Mouse (Mus musculus): ENCODE results near the gene Nol9.
"Not testable (repeated sequence)": the region's sequence is repeated elsewhere in the genome, so short reads cannot be mapped to it uniquely, and the experiment has no call there.

Gene Nol9

DNA sequence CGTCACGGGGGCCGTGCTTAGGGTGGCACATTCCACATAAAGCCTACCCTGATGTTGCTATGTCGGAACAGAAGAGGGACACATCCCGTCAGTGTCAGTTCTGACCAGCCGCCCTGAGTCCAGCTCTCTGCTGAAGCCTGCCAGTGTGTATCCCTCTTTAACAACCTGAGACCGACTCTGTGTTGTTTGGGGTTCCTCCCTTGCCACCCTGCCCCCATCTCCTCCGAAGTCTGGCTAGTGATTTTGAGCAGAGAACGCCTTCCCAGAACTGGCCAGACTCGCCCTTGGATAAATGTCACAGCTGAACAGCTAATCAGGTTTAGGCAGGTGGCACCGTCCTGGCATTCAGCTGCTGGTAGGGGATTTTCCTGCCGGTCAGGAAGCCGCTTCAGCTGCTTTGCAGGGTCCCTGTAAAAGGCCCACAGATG lies 28.4 kb upstream of the Nol9 start:
- DNase-seq = no peak

- DNase-seq = peak; percentile 66
Measured at GRCm38 (mm10) chr4:152011171-152011760, 27.9 kb upstream of the Nol9 start.

DNA sequence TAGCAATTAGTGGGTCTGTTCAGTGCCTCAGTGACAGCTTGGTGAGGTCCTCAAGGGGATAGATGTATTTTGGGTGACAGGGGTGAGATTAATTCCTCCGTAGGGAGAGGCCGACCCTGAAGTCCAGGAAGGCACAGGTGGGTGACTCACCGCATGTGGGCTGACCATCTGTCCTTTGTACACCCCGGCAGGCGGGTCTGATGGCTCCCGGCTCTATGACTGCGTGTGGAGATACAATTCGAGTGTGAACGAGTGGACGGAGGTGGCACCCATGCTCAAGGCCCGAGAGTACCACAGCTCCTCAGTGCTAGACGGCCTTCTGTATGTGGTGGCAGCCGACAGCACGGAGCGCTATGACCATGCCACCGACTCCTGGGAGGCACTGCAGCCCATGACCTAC lies 27.0 kb upstream of the Nol9 start:
- no peak for DNase-seq

- peak; percentile 35 for DNase-seq
Measured at GRCm38 (mm10) chr4:152013036-152013813, 25.9 kb upstream of the Nol9 start.

DNA sequence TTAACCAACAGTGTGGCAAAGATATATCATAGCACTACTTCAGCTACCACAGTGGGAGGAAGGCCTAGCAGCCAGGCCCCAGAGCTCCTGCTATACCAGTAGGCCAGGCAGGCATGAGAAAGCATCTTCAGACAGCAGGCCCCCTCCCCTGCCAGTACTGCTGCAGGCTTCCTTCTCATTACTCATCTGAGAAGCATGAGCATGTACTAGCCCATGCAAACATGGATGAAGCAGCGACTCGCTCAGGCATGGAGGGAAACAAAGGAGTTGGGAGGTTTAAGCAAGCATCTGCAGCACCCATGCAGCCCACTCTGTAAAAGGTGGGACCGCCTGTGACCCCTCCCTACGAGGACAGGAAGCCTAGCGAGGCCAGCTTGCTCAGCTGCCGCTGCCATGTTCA lies 20.0 kb upstream of the Nol9 start:
- no peak for DNase-seq

DNA sequence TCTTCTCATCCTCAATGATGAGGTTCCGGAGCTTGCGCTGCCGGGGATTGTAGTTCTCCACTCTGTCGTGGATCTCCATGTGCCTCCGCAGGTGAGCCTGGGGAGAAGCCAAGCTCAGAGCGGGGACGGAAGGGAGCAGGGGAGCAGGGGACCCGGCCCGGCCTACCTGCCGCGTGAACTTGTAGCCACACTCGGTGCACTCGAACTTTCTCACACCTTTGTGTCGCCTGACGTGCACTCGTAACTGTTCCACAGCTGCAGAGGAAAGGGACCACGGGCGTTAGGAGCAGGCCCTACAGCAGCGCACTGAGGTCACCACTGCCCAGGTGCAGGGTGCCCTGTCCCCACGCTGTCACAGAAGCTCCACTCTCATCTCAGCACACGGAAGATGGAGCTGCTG lies 19.1 kb upstream of the Nol9 start:
- DNase-seq = no peak

- DNase-seq = no peak
Measured at GRCm38 (mm10) chr4:152021568-152022097, 17.5 kb upstream of the Nol9 start.

GRCm38 (mm10) chr4:152022506-152022905 lies 16.6 kb upstream of the Nol9 start:
- no peak for DNase-seq

DNA sequence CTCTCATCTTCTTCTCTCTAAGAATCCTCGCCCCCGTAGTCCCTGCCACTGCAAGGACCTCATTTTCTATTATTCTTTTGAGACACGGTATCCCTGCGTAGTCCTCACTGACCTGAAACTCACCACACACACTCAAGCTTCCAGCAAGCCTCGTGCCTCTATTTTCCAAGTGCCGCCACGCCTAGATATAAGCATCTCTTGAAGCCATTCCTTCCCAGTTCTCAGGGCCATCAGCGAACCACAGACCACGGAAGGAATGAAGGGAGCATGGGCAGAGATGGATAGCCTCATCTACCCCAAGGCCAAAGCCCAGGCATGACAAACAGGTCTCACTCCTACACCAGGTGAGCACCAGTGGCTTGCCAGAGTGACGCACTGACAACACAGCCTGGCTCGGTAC lies 14.6 kb upstream of the Nol9 start:
- DNase-seq = peak; percentile 40

DNA sequence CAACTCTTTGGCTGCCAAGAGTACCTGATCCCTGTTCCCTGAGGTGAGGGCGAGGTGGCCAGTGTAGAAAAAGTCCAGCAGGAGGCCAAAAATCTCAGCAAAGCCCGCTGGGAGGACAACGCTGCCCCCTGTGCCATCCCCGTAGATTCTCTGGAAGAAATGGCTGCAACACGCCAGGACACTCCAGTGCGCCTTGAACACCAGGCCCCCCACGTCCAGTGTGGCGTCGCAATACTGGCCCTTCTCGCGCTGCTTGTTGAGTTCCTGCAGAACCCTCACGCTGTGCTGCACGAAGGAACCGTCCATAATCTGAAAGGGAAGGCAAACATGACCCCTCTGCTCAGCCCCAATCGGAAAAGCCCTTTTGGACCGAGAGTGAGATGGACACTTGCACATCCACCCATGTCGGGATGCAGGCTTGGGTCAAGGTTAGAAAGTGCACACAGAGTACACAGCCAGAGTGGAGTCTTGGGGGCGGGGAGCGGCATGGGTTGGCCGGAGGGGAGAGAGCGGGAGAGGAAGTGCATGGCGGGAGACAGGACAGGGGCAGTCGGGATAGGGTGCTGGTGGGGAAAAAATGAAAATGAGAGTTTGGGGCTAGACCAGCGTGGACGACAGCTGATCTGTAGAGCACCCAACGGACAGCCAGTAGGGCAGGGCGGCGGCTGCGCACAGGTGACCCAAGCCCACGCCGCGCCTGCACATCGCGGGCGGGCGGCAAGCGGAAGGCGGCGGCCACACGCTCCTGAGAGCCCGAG lies 12.2 kb upstream of the Nol9 start:
- DNase-seq = peak; percentile 25

DNA sequence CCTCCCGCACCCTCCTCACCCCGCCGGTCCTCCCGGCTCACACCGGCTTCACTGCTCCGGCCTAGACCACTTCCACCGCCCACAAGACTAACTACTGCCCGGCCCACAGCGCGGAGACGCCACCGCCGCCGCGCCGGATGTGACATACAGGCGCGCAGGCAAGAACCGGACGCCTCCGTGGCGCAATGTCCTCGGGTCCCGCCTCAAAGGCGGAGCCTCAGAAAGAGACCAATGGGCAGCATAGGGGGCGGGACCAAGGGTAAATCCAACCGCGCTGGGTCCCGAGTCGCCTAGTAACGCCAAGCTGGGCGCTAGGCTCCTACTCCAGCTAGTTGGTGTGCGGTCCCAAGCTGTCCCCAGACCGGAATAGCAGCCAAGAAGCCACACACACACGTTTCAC lies 11.6 kb upstream of the Nol9 start, which contains the start of gene Zbtb48:
TSS of gene Zbtb48 (minus strand) at position 148 of the 400 bp plus-strand sequence.
- peak; percentile 99 for DNase-seq

GRCm38 (mm10) chr4:152028456-152028855 lies 10.7 kb upstream of the Nol9 start:
- no peak for DNase-seq

- peak; percentile 35 for DNase-seq
Measured at GRCm38 (mm10) chr4:152029087-152029486, 10.0 kb upstream of the Nol9 start.

- peak; percentile 57 for DNase-seq
Measured at GRCm38 (mm10) chr4:152029997-152030396, 9.1 kb upstream of the Nol9 start.

DNA sequence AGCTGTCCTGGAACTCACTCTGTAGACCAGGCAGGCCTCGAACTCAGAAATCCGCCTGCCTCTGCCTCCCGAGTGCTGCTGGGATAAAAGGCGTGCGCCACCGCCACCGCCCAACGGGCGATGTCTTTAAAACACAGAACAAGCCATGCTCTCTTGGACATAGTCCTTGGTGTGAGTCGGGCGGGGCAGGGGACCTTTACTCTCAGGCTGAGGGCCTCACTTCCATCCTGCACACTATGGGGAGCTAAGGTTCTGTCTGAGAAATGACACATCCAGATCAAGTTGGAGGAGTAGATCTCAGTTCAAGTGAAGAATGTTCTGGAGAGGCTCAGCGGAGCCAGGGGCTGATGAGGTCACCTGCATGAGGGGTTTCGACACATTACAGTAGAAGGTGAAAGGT lies 6.2 kb upstream of the Nol9 start:
- DNase-seq = no peak

- DNase-seq = not testable (repeated sequence)
Measured at GRCm38 (mm10) chr4:152036464-152036863, 2.7 kb upstream of the Nol9 start.

- DNase-seq = no peak
Measured at GRCm38 (mm10) chr4:152038225-152038984, 716 bp upstream of the Nol9 start, which contains the start of gene Tas1r1. Gene Tas1r1, minus strand, starts transcription at chr4:152038568.

GRCm38 (mm10) chr4:152039831-152040310 lies 750 bp downstream of the Nol9 start:
- DNase-seq = no peak

DNA sequence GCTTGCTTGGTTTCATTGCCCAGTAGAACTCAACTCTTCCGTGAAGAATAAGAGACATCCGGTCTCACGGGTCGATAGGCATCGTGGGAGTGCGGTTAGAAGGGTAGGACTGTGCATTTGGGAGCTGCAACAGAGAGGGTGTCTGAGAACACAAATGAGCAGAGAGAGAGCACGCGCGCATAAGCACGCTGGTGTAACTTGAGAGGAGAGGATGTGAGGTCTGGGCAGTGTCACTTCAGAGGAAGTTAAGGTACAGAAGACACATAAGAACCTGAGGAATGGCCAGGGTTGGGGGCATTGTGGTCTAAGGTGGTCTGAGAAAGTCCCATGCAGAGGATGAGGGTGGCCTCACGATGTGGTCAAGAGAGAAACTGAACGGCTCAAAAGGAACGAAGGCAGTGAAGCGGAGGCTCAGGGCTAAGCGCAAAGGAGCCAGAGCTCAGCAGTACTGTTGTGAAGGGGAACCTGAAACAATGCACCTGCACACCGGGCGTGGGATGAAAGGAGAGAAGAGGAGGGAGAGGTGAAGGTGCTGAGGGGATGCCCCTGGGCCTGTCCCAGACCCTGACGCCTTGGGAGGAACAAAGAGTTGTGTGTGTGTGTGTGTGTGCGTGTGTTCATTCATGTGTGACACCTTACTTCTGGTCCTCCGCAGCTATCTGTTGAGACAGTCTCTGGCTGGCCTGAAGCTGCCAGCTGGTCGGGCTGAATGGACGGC lies 3.0 kb downstream of the Nol9 start:
- DNase-seq = no peak

DNA sequence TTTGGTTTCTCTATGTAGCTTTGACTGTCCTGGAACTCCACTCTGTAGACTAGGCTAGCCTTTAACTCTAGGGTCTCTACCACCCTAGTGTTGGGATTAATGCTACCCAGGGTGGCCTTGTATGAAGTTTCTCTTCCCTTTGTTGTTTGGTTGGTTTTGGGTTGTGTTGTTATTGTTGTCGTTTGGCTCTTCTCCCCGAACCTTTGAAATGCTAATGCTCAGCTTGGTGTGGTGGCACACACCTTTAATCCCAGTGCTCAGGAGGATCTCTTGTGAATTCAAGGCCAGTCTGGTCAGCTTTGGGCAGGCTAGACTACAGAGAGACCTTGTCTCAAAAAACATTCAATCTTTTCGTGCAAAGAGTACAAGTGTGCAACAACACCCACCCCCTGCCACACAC lies 4.0 kb downstream of the Nol9 start:
- DNase-seq = no peak

- no peak for DNase-seq
Measured at GRCm38 (mm10) chr4:152044609-152045008, 5.5 kb downstream of the Nol9 start.
